Mouse (Mus musculus) embryo, embryonic 10 days (tissue): ENCODE results near the gene Ranbp2.
A peak's percentile ranks its signal among the peaks of the same experiment; 100 is the strongest.
"Not testable (repeated sequence)": the region's sequence is repeated elsewhere in the genome, so short reads cannot be mapped to it uniquely, and the experiment has no call there.

ENCODE experiments used
- DNase-seq: peaks from one replicate; pipeline ENCODE4 v3.0.0-alpha.2; 2015; ENCODE audit warnings: low spot score

The Ranbp2 gene

DNA sequence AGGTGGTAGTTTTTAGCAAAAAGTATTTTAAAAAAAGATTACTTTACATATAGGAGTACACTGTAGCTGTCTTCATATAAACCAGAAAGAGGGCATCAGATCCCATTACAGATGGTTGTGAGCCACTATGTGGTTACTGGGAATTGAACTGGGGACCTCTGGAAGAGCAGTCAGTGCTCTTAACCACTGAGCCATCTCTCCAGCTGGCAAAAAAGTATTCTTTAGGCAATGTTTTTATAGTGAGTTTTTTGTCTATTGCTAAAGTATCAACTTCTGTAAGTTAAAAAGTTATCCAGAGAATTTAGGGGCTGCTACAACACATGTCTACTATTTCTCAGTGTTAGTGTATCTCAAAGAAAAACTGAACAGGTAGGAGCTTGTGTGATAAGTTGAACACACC lies 50.0 kb downstream of the Ranbp2 start:
- DNase-seq, result no peak

DNA sequence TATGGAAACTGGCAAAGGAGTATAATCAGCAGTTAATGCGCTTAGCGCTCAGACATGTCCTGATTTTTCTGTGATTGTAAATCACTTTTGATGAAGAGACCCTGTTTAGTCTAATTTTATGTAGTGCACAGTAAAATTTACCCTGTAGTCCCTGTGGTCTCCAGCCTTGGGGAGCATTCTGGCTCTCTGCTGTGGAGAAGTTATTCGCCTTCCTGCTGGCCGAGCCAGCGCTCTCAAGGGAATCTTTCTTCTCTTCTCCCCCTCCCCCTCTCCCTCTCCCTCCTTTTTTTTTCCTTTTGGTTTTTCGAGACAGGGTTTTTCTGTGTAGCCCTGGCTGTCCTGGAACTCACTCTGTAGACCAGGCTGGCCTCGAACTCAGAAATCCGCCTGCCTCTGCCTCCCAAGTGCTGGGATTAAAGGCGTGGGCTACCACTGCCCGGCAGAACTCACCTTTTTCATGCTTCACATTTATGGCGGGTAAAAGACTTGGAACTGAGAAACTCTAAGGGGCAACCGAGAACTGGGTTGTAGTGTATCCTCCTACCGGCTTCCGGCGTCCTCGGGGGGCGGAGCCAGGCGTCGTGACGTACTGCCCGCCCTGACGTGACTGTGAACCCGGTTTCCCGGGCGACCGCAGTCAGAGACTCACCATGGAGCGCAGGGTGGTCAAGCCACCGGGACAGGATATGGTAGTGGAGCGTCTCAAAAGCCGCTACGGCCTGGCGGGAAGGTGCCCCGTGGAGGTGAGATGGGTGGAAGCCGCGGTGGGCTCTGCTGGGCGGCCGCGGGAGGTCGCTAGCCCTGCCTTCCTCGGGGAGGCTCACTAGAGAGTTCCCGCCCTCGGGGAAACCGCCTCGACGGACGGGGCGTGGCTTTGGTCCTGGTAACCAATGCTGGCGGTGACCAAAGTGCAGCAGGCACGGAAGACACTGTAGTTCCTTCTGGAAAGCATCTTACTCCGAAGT lies 50.9 kb downstream of the Ranbp2 start, which contains the start of gene Ccdc138:
Gene Ccdc138 (plus strand): TSS at position 629 of the 965 bp plus-strand sequence.
- peak; percentile 94 for DNase-seq

DNA sequence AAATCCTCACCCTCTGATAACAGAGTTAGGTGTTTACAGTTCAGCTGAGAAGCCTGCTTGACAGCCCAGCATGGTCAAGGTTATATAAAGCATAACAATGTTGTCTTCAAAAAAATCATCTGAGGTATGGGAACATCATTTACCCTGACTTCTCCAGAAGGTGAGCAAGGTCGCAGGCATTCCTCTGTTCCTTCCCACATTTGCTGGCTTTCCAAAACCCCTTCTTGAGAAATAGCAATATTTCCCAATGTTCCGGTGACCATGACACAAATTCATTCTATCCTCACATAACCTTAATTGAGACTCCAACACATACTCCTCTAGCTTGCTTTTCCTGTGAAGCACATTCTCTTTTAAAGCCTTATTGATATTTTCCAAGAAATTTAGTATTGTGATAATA lies 51.8 kb downstream of the Ranbp2 start:
- DNase-seq, result no peak

DNA sequence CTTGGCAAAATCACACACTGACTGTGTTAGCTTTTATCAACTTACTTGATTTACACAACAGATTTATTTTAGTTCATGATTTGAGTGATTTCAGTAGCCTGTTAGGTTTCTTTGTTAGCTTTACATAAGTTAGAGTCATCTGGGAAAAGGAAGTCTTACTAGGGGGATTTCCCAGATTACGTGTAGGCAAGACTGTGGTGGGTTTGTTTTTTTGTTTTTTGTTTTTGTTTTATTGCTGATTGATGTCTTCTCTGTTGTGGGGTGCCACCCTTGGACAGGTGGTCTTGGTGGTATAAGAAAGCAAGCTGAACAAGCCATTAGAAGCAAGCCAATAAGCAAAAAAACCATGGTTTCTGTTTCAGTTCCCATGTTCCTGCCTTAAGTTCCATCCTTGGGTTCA lies 82.6 kb downstream of the Ranbp2 start:
- no peak for DNase-seq

DNA sequence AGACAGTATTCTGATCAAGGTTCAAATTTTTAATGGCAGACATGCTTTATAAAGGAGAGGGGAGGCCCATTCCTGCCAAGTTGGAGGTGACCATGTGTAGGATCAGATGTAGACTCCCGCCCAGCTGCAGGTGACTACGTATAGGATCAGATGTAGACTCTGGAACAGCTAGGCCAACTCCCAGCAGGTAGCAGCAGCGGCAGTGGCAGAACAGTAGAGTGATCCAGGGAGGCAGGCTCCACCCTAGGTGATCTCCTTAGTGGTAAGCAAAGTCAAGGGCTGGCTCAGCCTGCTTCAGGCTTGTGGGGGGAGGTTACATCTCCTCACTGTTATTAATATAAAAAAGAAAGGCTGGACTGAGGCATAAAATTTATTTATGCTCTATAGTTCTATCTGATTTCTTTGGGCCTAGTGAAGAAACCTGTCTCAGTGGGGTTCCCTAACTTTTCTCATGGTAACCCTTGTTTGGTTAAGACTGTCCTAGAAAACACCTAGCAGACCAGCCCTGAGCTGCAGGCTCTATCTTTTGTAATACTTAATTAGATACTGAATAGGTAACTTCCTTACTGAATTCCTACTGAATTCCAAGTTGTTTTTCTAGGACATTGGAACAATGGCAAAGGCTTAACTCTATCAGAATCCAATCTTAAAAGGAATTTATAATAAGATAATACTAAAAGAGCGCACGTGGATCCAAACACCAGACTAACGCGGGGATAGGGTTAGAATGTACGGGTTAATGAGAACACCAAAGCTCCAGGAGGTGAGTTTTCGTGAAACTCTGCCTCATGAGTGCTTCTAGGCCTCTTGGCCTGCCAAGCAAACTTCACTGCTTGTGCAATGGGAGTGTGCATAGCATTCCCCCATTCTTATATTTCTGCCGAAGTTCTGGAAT lies 84.4 kb downstream of the Ranbp2 start:
- DNase-seq, result no peak

DNA sequence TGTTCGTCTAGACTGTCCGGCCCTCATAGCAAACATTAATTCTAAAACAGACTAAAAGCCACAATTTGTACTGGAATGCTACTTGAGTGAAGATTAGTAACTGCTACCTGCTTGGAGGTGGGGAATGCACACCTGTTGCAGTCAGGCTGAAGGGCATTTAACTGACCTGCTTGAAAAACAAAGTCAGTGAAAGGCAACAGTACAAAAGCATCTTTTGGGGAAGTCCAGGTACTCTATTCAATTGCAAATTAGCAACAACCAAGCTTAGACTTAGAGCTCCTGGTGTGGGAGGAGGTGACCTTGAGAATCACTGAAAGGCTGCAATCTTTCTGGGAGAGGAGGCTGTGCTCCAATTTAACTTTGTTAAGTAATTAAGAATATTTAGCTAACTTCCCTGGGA lies 85.5 kb downstream of the Ranbp2 start:
- no peak for DNase-seq

DNA sequence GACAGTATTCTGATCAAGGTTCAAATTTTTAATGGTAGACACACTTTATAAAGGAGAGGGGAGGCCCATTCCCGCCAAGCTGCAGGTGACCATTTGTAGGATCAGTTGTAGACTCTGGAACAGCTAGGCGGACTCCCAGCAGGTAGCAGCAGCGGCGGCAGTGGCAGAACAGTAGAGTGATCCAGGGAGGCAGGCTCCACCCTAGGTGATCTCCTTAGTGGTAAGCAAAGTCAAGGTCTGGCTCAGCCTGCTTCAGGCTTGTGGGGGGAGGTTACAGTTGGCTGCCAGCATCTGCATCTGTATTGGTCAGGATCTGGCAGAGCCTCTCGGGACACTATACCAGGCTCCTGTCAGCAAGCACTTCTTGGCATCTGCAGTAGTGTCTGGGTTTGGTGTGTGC lies 89.6 kb downstream of the Ranbp2 start:
- not testable (repeated sequence) for DNase-seq

DNA sequence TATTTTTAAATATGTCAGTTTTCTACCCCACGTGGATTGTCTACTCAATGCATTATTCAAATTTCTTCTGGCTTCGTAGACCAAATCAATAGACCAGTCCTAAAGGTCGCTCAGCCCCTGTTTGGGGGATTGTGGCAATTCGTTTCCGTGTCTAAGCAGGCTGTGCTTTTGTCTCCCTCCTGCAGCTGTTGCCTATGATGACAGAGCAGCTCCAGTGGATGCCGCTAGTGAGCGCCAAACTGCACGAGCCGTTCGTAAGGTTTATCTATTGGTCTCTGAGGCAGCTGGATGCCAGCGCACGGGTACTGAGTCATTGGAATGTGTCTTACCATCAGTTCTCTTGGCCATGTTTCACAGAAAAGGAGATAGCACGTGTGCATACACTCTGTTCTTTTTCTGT lies 93.9 kb downstream of the Ranbp2 start:
- peak; percentile 56 for DNase-seq
